Mouse (Mus musculus) kidney, adult 2 months (tissue): ENCODE data around the gene Dolpp1. TPM values are rescaled to one million over a fixed set of nuclear protein-coding genes. Genes with fewer than 3 reads are reported as not detected.

Source experiments
- DNase-seq: peaks from one replicate; pipeline ENCODE4 v3.0.0; 2021
- H3K27ac ChIP-seq: fragments of 200-500 bp; 2 replicates; pipeline ENCODE4 v1.5.1; 2012; ENCODE audit warnings: low read depth, low read length, control low read depth, inconsistent platforms; ENCODE audit not compliant: insufficient read depth
- H3K27me3 ChIP-seq: fragments of 200-500 bp; replicated peaks from 2 replicates; pipeline ENCODE4 v1.6.1; 2012; ENCODE audit warnings: mild to moderate bottlenecking, moderate library complexity, low read length, inconsistent platforms; ENCODE audit not compliant: control insufficient read depth, insufficient read depth
- H3K36me3 ChIP-seq: fragments of 200-500 bp; 2 replicates; pipeline ENCODE4 v1.6.1; 2012; ENCODE audit warnings: mild to moderate bottlenecking, moderate library complexity, low read length, inconsistent platforms; ENCODE audit not compliant: control insufficient read depth, insufficient read depth
- H3K4me1 ChIP-seq: fragments of 200-500 bp; 2 replicates; pipeline ENCODE4 v1.6.1; 2011; ENCODE audit warnings: low read length; ENCODE audit not compliant: control insufficient read depth, insufficient read depth
- H3K4me3 ChIP-seq: fragments of 200-500 bp; 2 replicates; pipeline ENCODE4 v1.5.1; 2011; ENCODE audit warnings: mild to moderate bottlenecking, low read depth, low read length, control low read depth; ENCODE audit not compliant: insufficient read depth
- CTCF ChIP-seq: fragments of 200-500 bp; conservative IDR thresholded peaks from 2 replicates; pipeline ENCODE4 v1.5.1; 2011; ENCODE audit warnings: low read depth, mild to moderate bottlenecking, control low read depth, low read length, moderate library complexity, mixed read lengths; ENCODE audit not compliant: insufficient read depth, insufficient read length
- POLR2A ChIP-seq: fragments of 200-500 bp; IDR thresholded peaks from one replicate; pipeline ENCODE4 v1.6.1; 2011; ENCODE audit warnings: low read depth, low read length, control low read depth
- WGBS: fragments of 180-500 bp; shearing (Covaris S2); methylation state at CpG from one replicate; pipeline ENCODE4 v1.1.7; 2018; 5-methylcytosine and 5-hydroxymethylcytosine counted together
- polyA plus RNA-seq: library from polyadenylated mRNA; depleted of rRNA; stranded (reverse); fragments of >200 nt; gene quantifications from 2 replicates; pipeline ENCODE4 v1.2.3, GENCODE M21; 2012; rRNA removed

Gene Dolpp1
- polyA plus RNA-seq, 1 experiment, result 30.6 TPM

DNA sequence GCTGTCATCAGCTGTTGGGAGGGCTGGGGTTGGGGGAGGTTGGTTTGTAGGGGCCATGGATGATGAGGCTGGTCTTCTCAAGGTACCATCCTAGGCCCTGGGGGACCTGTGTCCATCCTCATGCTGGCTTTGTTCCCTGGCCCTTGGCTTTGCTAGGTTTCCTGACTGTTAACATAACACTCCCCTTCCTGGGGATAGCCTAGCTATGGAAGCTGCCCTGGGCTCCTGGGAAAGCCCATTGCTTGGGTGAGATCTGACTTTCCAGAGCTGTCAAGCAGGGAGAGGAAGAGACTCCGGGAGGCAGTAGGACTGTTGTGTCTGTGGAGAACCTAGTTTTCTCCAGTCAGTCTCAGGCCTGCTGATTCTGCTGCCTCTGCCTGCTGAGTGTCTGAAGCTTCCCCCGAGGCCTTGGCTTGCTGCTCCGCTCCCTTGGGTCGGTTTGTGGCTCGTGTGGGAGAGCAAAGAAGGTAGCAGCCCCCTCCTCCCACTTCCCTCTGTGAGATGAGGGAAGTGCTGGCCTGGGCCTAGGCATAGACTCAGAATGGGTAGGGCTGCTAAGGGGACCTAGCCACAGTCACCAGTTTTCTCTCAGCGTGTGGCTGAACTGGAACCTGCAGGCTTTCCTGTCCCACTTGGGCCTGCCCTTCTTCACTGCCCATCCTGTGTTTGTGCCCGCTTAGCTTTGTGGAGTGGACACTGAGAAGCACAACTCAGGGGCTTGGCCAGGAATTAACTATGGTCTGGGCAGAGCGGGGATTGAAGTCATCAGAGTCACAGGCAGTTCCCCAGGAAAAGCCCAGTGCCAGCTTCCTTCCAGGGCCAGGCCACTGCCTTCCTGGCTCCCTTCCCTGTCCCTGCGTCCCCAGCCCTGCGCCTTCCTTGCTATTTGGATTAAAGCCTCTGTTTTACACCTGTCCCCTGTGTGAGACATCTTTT lies 55.1 kb downstream of the Dolpp1 start:
- Histone ChIP-seq H3K4me3 (no peak overlapping the region), H3K27ac (peak overlapping the region; percentile 52), H3K36me3 (no peaks in the 10 kb centered on the region), H3K4me1 (peaks cover 30% of the 10 kb centered on the region), H3K27me3 (no peaks in the 10 kb centered on the region)
- peak; percentile 54 for DNase-seq
- no peak for TF ChIP-seq CTCF
- TF ChIP-seq POLR2A, result no peak
- 55% methylated on average over 10 of the region's 10 CpGs for WGBS

DNA sequence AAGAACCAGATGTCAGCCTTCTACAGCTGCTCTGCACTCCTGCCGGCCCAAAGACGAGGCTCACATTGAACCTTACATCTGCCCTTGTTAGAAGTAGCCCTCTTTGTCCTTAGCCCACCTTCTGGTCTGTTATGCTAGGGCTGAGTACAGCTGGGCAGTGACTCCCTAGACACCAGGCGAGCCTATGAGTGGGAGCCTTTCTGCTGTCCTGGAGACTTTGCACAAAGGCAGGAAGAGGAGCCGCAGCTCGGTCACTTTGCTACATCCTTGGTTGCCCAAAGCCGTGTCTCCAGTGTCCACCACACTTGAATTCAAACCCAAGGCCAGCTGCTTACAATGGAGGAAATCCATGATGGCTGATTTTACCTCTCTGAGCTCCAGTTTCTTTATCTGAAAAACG lies 56.3 kb downstream of the Dolpp1 start:
- TF ChIP-seq POLR2A, result no peak
- TF ChIP-seq CTCF, result no peak
- peaks cover 20% of the 10 kb centered on the region for H3K4me1 ChIP-seq
- no peaks in the 10 kb centered on the region for H3K36me3 ChIP-seq
- H3K27me3 ChIP-seq, result no peaks in the 10 kb centered on the region
- 81% methylated on average over 7 of the region's 7 CpGs for WGBS
- no peak for DNase-seq
- H3K4me3 ChIP-seq, result no peak overlapping the region
- peak overlapping the region; percentile 52 for H3K27ac ChIP-seq

Other genes with a start within 250 kb of the Dolpp1 start
- gene Endog, start 220.8 kb upstream of the Dolpp1 start, polyA plus RNA-seq, result 78.0 and 98.0 TPM in 2 replicates
- gene Spout1, start 213.8 kb upstream of the Dolpp1 start, polyA plus RNA-seq, result 22.8 and 23.6 TPM in 2 replicates
- 71.6 and 88.3 TPM in 2 replicates for gene Kyat1, start 186.4 kb upstream of the Dolpp1 start, polyA plus RNA-seq
- 42.0 and 45.4 TPM in 2 replicates for gene Lrrc8a, start 154.5 kb upstream of the Dolpp1 start, polyA plus RNA-seq
- gene Gm28035, start 151.7 kb upstream of the Dolpp1 start, polyA plus RNA-seq, result 6.4 and 12.7 TPM in 2 replicates
- gene Phyhd1, start 126.1 kb upstream of the Dolpp1 start, polyA plus RNA-seq, result 117 and 130 TPM in 2 replicates
- gene Gm28038, start 111.2 kb upstream of the Dolpp1 start, polyA plus RNA-seq, result not detected in 2 replicates
- 29.6 and 32.4 TPM in 2 replicates for gene Dolk, start 105.9 kb upstream of the Dolpp1 start, polyA plus RNA-seq
- 17.5 and 18.7 TPM in 2 replicates for gene Nup188, start 105.9 kb upstream of the Dolpp1 start, polyA plus RNA-seq
- 84.6 and 132 TPM in 2 replicates for gene Sh3glb2, start 32.9 kb upstream of the Dolpp1 start, polyA plus RNA-seq
- gene Miga2, start 28.0 kb upstream of the Dolpp1 start, polyA plus RNA-seq, result 46.8 and 53.3 TPM in 2 replicates
- gene Crat, start 23.6 kb downstream of the Dolpp1 start, polyA plus RNA-seq, result 214 and 254 TPM in 2 replicates
- gene Ptpa, start 23.8 kb downstream of the Dolpp1 start, polyA plus RNA-seq, result 132 and 176 TPM in 2 replicates
- 9.9 and 16.1 TPM in 2 replicates for gene Ier5l, start 82.0 kb downstream of the Dolpp1 start, polyA plus RNA-seq
- 1.2 and 1.3 TPM in 2 replicates for gene Cstad, start 202.8 kb downstream of the Dolpp1 start, polyA plus RNA-seq